Mouse (Mus musculus) cerebral cortex, adult 2 months (tissue): ENCODE results near the gene Saxo1.

Experiments used
- WGBS: fragments of 180-500 bp; shearing (Covaris S2); methylation state at CpG from one replicate; pipeline ENCODE4 v1.1.7; 2018; 5-methylcytosine and 5-hydroxymethylcytosine counted together

Saxo1 gene

GRCm38 (mm10) chr4:86558228-86558627, at the start of gene Saxo1:
Gene Saxo1, minus strand, starts transcription at chr4:86558328.
- WGBS = 96% methylated on average over 7 of the region's 7 CpGs

GRCm38 (mm10) chr4:86591304-86591703, 33.2 kb upstream of the Saxo1 start:
- 87% methylated on average over 2 of the region's 2 CpGs for WGBS

- 88% methylated on average over 3 of the region's 3 CpGs for WGBS
Measured at GRCm38 (mm10) chr4:86588236-86588635, 30.1 kb upstream of the Saxo1 start.

GRCm38 (mm10) chr4:86580591-86580990, 22.5 kb upstream of the Saxo1 start:
- WGBS = 85% methylated on average over 3 of the region's 3 CpGs

GRCm38 (mm10) chr4:86580056-86580455, 21.9 kb upstream of the Saxo1 start:
- 17% methylated on average over 4 of the region's 4 CpGs for WGBS

DNA sequence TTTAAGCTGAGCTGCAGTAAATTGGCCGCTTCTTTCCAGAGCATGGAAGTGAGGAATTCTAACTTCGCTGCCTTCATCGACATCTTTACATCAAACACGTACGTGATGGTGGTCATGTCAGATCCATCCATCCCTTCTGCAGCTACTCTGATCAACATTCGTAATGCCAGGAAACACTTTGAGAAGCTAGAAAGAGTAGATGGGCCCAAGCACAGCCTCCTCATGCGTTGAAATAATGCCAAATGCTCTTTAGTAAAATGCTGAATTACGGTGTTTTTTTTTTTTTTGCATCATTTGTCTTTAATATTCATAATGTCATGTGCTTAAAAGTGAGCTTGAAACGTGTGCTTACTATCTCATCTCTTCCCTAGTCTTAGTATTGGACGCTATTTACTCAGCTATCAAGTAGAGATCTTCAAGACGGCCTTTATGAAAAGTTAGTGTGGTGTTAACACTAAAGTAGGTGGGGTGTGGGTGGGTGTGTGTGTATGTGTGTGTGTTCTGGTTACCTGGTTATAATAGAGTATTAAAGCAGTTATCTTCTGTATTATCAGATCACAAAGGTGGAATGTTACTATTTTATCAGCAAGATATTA, 18.6 kb upstream of the Saxo1 start:
- 4% methylated on average over 11 of the region's 11 CpGs for WGBS

DNA sequence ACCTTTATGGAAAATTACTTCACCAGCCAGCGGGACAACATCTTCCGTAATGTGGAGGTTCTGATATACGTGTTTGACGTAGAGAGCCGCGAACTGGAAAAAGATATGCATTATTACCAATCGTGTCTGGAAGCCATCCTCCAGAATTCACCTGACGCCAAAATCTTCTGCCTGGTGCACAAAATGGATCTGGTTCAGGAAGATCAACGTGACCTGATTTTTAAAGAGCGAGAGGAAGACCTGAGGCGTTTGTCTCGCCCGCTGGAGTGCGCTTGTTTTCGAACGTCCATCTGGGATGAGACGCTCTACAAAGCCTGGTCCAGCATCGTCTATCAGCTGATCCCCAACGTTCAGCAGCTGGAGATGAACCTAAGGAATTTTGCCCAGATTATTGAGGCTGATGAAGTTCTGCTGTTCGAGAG, 18.0 kb upstream of the Saxo1 start:
- WGBS = under 1% methylated on average over 20 of the region's 20 CpGs

- WGBS = under 1% methylated on average over 53 of the region's 53 CpGs
Measured at GRCm38 (mm10) chr4:86575283-86575983, 17.3 kb upstream of the Saxo1 start, which contains the start of gene Rraga. Gene Rraga, plus strand, starts transcription at chr4:86575668.

DNA sequence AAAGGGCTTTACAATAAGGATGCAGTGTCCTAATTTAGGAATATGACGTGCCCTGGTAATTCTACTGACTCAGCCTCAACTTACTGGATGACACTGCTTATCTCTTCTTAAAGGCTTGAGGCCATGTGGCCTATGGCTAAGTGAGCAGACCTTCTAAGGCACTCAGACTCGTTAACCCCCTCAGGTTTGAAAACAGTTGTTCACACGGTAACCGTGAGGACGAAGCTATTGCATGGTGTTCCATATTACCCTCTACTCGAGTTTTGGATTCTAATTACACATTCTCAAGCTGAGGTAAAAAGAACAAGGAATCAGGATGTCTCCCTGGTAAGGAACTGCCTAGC, 16.8 kb upstream of the Saxo1 start:
- WGBS = 8% methylated on average over 6 of the region's 6 CpGs

GRCm38 (mm10) chr4:86561061-86561460, 2.9 kb upstream of the Saxo1 start:
- 95% methylated on average over 3 of the region's 3 CpGs for WGBS

GRCm38 (mm10) chr4:86559006-86559405, 878 bp upstream of the Saxo1 start:
- 84% methylated on average over 4 of the region's 4 CpGs for WGBS

GRCm38 (mm10) chr4:86557371-86557770, 757 bp downstream of the Saxo1 start:
- 75% methylated on average over 7 of the region's 7 CpGs for WGBS

DNA sequence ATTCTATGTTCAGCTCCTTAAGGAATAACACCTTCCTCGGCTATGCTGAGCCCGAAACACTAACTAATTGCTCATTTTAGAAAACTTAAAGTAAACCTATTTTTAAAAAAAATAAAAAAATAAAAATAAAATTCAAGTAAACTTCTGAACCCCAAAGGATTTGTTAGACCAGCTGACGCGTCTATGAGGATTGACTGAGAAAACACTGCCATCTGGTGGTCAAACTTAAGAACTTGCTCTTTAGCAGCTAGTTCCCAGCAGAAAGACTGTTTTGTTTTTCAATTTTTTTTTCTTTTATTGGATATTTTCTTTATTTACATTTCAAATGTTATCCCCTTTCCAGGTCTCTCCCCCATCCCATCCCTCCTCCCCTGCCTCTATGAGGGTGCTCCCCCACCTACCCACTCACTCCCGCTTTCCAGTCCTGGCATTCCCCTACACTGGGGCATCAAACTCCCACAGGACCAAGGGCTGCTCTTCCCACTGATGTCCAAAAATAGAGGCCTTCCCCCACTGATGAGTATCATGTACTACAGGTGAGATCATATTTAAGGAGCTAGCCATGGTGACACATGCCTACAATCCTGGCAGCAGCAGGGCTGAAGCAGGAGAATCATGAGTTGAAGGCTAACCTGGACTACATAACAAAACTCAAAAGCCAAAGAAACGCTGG, 3.0 kb downstream of the Saxo1 start:
- WGBS = 20% methylated on average over 6 of the region's 6 CpGs

- 88% methylated on average over 9 of the region's 9 CpGs for WGBS
Measured at GRCm38 (mm10) chr4:86548332-86548731, 9.8 kb downstream of the Saxo1 start.

- 48% methylated on average over 5 of the region's 5 CpGs for WGBS
Measured at GRCm38 (mm10) chr4:86545615-86546014, 12.5 kb downstream of the Saxo1 start.

DNA sequence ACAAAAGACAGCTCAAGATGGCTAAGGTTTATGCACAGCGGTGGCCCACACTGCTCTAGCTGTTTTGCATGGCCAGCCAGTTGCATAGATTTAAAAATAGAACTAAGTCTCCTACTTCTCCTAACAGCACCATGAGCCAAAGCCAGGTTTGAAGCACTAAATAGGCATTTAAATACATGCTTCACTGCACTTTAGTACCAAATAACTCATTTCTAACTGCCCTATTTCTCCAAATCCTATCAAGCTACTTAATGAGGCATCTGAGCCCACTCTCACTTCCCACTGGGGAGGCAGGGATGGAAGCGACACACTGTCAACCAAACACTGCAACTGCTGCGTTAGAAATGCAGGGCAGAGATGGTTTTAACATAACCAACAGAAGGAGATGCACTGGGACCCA, 14.1 kb downstream of the Saxo1 start:
- WGBS = 47% methylated on average over 3 of the region's 3 CpGs

GRCm38 (mm10) chr4:86541573-86541972, 16.6 kb downstream of the Saxo1 start:
- 83% methylated on average over 1 of the region's 1 CpGs for WGBS

GRCm38 (mm10) chr4:86538936-86539335, 19.2 kb downstream of the Saxo1 start:
- WGBS = 92% methylated on average over 5 of the region's 5 CpGs

DNA sequence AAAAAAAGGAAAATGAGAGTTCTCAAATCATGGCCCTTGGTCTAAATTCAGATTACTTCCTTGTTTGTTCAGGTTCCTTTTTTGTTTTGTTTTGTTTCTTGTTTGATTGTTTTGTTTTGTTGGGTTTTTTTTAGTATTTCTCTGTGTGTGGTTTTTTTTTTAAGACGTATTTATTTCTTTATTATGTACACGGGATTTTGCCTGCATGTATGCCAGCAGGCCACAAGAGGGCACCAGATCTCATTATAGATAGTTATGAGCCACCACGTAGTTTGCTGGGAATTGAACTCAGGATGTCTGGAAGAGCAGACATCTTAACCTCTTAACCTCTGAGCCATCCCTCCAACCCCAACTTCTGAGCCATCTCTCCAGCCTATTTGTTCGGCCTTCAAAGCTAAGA, 20.2 kb downstream of the Saxo1 start:
- 39% methylated on average over 4 of the region's 4 CpGs for WGBS

DNA sequence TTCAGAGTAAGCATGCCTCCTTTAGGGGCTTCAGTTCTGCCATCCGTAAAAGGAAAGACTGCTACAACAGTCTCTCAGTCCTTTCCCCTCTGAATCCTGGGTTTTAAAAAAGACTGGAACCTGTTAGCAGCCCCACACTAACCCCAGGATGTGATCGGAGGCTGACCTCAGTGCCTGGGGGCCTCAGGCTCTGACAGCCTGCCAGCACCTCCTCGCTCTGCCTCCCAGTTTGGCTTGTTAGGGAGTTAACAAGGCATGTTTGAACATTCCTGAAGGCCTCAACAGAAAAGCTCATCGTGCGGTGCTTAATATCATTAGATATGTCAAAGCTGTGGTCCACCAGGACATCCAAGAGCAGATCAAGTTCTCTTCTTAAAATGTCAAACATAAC, 24.0 kb downstream of the Saxo1 start:
- 75% methylated on average over 5 of the region's 5 CpGs for WGBS

GRCm38 (mm10) chr4:86533406-86534090, 24.6 kb downstream of the Saxo1 start:
- WGBS = 84% methylated on average over 8 of the region's 8 CpGs

DNA sequence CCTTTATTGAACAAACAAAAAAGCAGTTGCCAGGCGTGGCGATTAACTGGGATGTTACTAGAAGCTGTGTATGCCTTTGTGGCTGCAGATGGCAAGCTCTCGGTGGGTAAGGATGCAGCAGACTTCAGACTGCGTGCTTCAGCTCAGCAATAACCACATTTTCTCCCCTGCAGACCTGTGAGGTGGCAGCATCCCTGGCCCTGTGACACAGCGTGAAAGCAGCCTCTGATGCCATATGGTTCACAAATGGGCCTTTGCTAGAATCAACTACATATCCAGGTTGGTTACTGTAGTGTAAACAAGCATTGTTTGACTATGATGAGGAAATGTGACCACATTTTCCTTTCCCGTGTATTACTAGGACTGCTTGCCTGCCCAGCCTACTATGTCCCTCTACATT, 29.0 kb downstream of the Saxo1 start:
- WGBS = 83% methylated on average over 6 of the region's 6 CpGs
